Mouse (Mus musculus) megakaryocyte progenitor cell, adult 5-6 weeks (primary cell): Measurements from ENCODE around the gene Gstt4. TPM values are rescaled to one million over a fixed set of nuclear protein-coding genes. Genes with fewer than 3 reads are reported as not detected.
"Not testable (repeated sequence)": the region's sequence is repeated elsewhere in the genome, so short reads cannot be mapped to it uniquely, and the experiment has no call there.

ENCODE experiments used
- ATAC-seq: replicated peaks from 2 replicates; pipeline ENCODE4 v1.8.0; 2016; ENCODE audit warnings: mild to moderate bottlenecking, moderate TSS enrichment, inconsistent platforms; ENCODE audit not compliant: poor library complexity
- total RNA-seq, 2 experiments: library from RNA; stranded (forward) in 1 of 2; stranded (reverse) in 1 of 2; fragments of 157-497, 149-512 nt in 1 of 2; fragments of 200-1000 nt in 1 of 2; gene quantifications; 2 replicates each; pipeline versions ENCODE4 v1.2.3 to v1.2.4; 2015 to 2017

Gstt4 gene
- total RNA-seq (2015) = not detected in 2 replicates
- total RNA-seq (2017) = not detected in 2 replicates

DNA sequence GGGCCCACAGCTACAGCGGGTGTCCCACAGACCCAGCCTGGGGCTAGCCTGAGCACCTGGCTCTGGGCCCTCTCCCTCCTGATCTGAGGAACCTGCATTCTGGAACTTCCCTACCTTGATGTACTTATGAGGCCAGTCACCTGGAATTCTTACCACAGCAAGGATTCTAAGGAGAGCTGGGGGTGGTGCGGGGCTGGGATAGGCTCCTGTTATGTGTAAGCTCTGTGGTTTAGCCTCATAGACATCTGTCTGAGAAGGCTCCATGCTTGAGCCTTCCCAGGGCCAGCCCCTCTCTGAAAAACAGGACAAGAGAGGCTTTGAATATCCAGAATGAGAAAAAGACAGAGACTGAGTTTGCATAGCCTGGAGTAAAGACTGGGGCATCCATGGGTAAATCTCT lies at the start of gene Gstt4:
Gene Gstt4 (minus strand): TSS at position 101 of the 400 bp plus-strand sequence.
- no peak for ATAC-seq

DNA sequence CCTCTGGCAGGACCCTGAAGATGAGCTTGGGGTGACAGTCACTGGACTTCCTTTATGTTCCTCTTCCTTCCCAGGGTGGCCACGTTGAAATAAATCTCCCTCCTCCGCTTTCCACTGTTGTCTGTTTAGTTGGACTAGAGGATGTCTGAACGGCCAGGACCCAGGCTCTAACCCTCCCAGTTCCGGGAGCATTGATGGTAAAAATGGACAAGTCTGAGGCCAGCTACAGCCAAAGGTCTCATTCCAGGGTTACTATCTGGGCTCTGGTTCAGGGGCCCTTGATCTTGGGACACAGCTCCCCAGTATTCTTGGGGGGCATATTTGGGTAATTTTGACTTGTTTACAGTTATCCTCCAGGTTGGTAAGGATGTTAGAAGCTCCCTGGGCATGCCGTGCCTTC lies 39.2 kb upstream of the Gstt4 start:
- no peak for ATAC-seq

DNA sequence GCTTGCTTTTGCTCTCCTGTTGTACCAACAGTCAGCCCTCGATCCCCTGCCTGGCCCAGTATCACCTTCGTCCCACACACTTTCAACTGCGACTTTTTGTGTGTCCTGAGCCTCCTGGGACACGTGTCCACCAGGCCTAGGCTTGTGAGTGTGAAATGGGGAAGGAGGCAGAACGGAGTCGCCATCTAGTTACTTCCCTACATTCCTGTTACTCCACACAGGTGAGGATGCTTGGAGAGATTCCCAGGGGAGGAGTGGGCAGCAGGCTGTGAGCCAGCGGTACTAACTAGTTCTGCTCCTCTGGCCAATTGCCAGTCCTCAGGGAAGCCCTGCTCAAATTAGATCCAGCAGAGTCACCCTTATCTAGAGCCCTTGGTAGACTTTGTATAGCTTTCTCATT lies 38.4 kb upstream of the Gstt4 start:
- ATAC-seq = 0 out of 2 replicates have a peak, but pooled peaks have one; percentile 5

DNA sequence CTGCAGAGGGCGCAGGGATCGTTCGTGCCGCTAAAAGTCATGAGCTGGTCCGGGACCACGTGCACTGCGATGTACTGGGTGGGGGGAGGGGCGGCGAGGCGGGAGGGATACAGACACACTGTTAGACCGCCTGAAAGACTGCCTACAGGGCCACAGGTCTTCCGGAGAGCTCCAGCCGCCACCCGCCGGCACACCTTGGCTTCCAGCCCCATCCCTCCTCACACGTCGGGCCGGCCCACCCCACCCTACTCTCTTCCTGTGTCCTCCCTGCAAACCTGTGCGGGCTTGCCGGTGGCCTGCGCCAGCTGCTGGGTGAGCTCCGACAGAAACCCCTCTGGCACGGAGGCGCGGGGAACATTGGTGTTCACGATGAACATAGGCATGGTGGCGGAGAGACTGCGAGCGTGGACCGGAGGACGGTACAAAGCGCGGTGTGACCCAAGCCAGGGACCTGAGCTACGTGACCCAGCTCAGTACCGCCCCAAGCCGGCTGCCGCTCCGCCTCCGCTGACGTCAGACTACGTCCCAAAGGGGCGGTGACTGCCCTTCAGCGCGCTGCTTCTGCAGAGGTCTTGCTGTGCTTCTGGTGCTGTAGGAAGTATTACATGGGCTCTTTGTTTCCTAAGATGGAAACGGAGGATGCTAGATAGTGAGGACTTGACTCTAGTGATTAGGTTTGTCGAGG lies 37.6 kb upstream of the Gstt4 start, which contains the start of gene Mif:
Gene Mif (minus strand): TSS at position 455 of the 685 bp plus-strand sequence.
- ATAC-seq = peak; percentile 95

DNA sequence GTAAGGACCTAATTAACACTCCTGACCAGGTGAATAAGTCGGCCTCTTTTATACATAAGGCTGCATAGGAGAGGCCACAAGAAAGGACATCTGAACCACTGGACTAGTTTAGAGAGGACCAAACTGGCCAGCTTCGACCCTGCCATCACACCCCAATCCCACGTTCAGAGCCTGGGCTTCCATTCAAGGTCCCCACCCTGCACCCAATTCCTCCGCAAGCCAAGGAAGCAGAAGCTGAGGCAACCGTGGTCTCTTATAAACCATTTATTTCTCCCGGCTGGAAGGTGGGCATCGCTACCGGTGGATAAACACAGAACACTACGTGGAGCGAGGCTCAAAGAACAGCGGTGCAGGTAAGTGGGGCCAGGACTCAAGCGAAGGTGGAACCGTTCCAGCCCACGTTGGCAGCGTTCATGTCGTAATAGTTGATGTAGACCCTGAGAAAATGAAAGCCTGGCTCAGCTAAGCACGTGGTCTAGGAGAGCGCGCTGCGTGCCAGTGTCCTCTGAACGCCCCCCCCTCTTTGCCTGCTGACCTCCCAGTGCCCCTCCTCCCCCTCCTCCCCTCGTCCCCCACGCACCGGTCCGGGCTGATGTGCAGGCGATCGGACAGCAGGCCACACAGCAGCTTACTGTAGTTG lies 36.9 kb upstream of the Gstt4 start:
- ATAC-seq = peak; percentile 43

DNA sequence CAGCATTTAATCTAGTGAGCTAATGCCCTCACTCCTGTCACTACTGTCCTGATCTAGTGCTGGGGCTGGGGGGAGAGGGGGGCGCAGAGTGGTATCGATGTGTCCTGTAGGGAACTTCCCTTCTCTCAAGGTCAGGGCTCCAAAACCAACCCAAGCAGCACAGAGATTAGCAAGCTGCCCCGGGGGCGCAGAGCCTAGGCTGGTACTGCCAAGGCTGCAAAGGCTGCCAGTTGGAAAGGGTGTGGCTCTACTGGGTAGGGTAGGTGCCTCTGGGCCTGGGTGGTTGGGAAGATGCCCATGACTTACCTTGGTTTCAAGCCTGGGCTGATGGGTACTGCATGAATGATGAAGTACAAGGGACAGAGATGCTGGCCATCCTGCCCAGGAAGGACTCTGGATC lies 35.3 kb upstream of the Gstt4 start:
- no peak for ATAC-seq

DNA sequence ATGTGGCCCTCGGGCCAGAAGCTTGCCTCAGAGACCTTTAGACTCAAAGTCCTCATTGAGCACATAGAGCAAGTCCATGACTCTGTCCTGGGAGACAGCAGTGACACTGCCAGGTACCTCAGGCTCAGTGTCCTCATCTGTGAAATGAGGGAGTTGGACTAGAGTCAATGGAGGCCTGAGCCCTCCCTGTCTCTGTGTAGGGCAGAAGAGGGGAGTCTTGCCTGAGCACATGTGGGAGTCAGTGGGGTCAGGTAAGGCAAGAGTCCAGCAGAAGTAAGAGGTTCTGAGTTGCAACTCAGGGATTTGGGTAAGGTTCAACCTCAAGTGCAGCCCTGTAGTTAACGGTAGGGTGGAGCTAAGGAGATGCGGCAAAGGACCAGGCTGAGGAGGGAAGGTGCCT lies 34.6 kb upstream of the Gstt4 start:
- no peak for ATAC-seq

DNA sequence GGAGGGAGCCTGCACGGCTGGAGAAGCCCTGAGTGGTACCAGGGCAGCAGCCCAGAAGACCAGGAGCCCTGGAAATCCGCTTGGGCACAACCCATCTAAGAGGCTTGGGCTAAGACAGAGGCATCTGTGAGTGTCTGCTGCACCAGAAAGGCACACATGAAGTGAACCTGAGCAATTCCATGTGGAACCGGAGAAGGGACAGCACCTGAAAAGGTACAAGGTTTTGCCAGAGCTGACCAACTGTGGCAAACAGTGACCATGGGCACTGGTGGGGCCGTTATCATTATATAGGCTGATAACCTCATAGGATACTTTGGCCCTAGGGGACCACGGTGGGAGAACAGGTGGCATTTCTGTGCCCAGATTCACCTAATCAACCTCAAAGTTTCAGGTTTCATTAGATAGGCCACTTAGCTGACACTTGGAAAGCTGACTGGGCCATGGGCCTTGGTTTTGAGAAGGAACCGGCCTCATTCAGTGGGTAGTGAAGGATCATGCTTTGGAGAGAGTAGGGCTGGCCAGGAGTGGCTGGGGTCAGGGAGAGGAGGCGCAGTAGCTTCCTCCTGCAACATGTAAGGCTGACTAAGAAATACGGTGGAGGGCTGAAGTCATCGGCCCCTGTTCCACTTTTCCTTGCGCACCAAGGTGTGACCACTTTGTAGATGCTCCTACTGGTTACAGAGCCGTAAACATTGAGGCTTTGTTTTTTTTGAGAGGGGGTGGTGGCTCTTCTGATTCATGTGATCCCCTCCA lies 34.0 kb upstream of the Gstt4 start:
- ATAC-seq = no peak

DNA sequence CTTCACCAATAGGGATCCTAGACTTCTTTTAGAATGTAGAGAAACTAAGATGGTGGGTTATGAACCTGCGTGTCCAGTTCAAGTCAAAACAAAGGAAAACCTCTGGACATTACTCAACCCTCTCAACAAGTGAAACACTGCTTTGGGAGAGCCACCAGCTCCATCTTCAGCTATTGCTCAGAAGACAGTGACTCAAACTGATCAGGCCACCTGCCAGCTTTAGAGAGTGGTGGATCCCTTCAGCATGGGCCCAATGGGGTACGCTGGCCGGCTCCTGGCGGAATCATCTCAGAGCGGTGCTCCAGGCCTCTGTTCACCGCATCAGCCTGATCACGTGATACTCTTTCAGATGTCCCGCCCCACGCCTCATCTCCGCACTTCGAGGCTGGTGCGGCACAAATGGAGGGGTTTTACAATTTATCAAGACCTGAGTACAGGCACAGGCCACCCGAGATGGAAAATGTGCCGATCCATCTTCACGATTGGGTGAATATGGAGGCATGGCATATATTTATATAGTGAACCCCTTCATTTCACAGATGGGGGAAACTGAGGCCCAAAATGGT lies 33.2 kb upstream of the Gstt4 start:
- no peak for ATAC-seq

DNA sequence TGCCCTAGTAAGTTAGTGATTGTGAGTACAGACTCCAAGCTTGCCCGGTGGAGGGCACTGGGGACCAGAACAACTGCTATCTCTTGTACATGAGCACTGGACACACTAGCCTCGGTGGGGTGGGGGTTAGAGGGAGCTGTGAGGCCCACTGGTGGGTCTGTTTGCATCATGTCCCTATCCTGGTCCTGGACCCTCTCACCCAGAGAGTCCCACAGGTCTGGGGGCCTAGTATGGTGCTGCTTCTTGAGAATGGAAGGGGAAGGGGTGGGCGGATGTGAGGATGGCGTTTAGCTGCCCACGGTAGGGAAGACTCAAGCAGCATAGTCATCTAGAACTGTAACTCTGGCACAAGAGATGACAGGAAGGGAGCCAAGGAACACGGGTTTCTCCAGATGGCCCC lies 32.4 kb upstream of the Gstt4 start:
- no peak for ATAC-seq

DNA sequence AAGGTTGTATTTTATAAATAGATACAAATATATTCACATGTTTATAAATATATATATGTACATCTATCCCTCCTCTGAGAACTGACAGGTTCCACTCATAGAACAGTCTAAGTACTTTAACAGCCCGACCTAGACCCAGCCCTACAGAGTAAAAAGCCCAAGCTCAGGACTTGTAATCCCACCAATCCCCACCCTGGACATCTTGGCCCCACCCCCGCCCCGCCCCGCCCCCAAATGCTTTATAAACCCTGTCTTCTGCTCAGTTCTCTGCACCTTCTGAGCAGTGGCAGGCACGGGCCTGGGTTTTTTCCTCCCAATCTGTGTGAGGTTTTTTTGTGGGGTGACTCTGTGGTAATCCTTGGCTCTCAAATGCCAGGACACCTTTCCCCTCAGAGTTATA lies 31.8 kb upstream of the Gstt4 start:
- ATAC-seq = no peak

DNA sequence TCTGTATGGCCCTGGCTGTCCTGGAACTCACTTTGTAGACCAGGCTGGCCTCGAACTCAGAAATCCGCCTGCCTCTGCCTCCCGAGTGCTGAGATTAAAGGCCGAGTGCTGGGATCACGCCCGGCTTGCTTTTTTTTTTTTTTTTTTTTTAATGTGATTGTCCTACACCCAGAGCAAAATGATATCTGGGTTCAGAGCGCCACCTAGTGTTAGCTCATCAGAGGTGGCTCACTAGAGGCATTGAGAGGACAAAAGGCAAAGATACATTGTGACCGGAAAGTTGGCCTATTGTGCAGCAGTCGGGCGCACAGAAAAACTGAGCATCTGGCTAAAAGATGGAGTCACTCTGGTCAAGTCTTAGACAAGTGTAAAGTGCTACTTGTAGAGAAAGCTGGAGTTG lies 31.1 kb upstream of the Gstt4 start:
- peak; percentile 89 for ATAC-seq

DNA sequence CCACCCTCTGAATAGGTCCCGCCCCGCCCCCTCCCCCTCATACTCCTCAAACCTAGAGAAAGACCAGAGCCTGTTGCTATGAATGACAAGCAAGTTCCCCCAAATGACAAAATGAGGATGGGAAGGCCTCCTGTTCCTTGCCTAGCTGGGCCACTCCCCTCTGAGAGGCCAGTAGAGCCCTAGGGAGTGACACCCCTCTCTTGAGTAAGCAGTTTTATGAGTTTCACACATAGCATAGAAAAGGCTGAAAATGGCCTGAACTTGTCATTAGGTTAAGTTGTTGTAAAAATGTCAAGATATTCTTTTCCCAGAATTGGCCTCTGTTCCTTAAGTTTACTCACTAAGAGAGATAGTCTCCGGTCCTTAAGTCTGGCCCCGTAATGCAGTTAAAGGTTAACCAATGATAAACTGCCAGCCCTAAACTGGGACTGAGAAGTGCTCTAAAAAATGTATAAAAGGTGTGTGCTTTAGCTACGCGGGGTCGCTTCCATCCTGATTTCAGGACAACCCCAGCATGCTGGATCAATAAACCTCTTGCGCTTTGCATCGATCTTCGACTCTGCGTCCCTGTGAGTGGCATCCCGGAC lies 30.3 kb upstream of the Gstt4 start:
- ATAC-seq = no peak

DNA sequence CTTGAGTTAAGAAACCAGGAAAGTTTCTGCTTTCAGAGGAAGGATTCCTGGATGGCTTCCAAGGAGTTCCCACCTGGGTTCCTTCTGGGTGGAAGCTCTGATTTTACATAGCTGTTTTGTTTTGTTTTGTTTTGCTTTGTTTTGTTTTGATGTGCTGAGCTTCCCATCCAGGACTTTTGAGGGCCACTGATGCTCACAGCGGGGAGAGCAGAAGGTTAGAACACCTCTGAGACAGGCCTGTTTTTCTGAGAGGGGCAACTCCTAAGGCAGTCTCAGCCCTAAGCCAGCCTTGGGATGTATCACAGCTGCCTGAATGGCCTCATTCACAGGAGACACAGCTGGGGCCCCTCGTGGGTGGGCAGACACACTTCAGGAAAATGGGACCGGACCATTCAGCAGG lies 29.3 kb upstream of the Gstt4 start:
- no peak for ATAC-seq

DNA sequence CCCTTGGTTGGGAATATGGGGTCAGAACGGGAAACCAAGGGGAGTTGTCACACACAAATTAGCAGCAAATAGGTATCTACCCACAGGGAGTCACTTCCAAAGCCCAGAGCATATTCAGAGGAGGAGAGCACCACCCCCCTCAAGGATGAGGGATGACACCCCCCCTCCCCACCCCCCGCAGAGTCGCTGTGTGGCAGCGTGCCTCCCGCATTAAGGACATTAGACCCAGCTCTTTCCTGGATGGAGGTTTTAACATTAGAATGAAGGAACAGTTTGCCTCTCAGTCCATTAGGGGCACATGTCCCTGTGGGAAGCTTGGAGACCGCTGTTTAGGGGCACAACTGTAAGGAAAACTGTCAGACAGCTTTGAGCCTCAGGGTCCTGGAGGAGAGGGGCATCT lies 28.7 kb upstream of the Gstt4 start:
- no peak for ATAC-seq

DNA sequence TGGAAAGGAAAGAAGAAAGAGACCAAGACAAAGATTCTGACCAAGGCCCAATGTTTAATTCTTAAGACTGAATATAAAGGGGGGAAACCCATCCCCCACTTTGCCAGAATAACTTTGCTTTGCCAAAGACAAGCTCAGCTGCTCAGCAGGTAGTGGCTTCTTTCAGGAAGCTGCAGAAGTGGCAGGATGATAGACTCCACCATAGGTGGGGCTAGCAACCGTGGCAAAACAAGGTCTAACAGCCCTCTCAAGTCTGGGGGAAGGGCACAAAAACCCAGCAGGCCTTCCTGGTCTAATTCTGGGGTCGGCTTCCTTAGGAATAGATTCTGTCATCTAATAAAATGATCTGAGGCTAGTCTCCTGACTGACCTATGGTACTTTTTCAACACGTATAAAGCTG lies 26.0 kb upstream of the Gstt4 start:
- no peak for ATAC-seq

DNA sequence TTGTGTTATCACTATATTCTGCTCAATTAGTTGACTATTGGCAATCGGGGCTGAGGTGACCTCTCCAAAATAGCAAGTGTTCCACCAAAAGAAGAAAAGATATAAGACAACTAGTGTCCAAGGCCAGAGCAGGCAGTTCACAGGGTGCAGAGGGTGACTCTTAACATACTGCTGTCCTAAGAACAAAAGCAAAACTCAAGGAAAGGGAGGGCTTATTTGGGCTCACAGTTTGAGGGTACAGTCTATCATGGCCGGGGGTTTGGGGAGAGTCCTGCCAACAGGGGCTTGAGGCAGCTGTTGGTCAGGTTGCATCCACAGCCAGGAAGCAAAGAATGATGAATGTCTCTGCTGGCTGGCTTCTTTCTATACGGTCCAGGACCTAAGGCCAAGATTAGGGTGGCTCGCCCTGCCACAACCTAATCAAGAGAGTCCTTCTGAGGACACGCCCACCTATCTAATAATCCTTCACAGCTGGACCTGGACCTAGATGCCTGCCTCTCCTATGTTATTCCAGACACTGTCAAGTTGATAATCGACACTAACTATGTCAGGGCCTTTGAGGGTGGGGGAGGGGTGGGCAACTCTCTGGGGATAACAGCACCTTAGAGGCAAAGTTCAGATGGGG lies 23.1 kb upstream of the Gstt4 start:
- ATAC-seq = peak; percentile 87

DNA sequence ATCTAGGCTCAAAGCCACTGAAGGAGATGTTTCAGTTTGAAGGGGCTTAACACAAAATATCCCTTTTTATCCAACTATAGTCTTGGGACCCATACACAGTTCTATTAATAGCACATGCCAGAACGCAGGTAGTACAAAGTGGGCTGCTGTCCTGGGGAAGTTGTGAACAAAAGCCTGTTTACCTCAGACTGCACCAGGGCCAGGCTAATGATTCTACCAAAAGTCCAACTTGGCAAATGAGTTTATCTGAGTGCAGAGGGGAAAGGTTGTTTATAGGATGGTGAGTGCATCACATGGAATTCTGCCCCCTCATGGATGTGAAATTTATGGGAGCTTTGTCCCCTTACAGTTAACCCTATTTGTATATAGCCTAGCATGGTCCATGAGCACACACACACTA lies 22.5 kb upstream of the Gstt4 start:
- no peak for ATAC-seq

DNA sequence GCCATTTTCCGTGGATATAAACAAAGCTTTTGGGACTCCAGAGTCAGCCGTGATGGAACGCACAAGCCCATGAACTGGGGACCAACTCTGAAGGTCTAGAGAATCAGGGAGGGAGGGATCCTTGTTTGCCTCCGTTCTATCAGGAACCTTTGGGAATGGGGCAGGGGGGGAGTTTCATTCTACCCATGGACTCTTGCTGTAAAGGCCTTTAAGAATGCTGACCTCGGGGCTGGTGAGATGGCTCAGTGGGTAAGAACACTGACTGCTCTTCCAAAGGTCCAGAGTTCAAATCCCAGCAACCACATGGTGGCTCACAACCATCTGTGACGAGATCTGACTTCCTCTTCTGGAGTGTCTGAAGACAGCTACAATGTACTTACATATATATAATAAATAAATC lies 21.6 kb upstream of the Gstt4 start:
- not testable (repeated sequence) for ATAC-seq

DNA sequence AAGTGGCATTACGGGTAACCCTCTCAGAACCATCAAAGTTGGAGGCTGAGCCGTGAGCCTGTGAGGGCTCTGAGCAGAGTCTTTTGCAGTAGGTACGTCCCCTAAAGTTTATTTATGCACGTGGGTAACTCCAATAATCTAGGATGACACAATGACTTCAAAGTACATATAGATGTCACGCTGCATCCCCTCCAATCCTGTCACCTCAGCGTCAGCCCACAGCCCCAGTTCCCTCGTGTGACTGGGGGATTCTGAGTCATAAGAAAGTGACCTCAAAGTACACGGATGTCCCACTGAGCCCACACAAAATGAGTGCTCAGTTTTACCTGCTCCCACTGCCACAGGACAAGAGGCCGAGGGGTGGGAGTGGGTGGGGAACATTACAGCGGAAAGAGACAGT lies 16.7 kb upstream of the Gstt4 start:
- ATAC-seq = no peak

DNA sequence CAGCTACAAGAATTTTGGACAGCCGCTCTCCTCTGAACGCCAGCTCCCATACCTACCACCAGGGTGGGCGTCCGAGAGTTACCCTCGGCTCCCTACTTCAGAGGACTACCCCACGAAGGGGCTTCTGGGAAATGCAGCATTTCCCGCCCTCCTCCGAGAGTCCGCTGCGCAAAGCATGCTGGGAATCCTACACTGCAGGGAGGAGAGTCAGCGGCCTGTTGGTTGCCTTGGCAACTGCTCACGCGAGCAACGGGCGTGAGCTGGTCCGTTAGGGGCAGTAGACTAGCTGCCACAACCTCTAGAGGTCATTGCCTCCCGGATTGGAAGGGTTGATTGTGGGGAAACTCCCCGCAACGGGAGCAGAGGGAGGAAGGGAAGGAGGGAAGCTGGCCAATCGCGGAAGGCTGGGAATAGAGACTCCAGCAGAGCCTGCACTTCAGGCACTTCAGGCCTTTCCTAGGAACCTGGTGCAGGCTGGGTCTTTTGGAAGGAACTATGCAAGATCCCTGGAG lies 15.0 kb upstream of the Gstt4 start, which contains the start of gene Gstt2:
Gene Gstt2 (minus strand): TSS at position 177 of the 512 bp plus-strand sequence.
- ATAC-seq = peak; percentile 70
